Mouse (Mus musculus) heart, embryonic 10.5 days (tissue): Measurements from ENCODE around the gene Rflna. TPM values are rescaled to one million over a fixed set of nuclear protein-coding genes. Genes with fewer than 3 reads are reported as not detected.

Experiments used
- DNase-seq: peaks from one replicate; pipeline ENCODE4 v3.0.0-alpha.2; 2017; ENCODE audit warnings: low spot score
- H3K27ac ChIP-seq: fragments of 300-500 bp; sonication (generic); 2 replicates; pipeline ENCODE4 v1.5.1; 2016; ENCODE audit warnings: mild to moderate bottlenecking
- H3K27me3 ChIP-seq: fragments of 300-500 bp; sonication (generic); 2 replicates; pipeline ENCODE4 v1.6.1; 2016; ENCODE audit warnings: mild to moderate bottlenecking; ENCODE audit not compliant: poor library complexity, insufficient read depth, severe bottlenecking
- H3K36me3 ChIP-seq: fragments of 300-500 bp; sonication (generic); 2 replicates; pipeline ENCODE4 v1.6.1; 2016; ENCODE audit warnings: mild to moderate bottlenecking, moderate library complexity
- H3K4me1 ChIP-seq: fragments of 300-500 bp; sonication (generic); 2 replicates; pipeline ENCODE4 v1.6.1; 2016; ENCODE audit warnings: mild to moderate bottlenecking
- H3K4me3 ChIP-seq: fragments of 300-500 bp; sonication (generic); 2 replicates; pipeline ENCODE4 v1.5.1; 2016; ENCODE audit warnings: mild to moderate bottlenecking, moderate library complexity
- H3K9me3 ChIP-seq: fragments of 300-500 bp; sonication (generic); 2 replicates; pipeline ENCODE4 v1.6.1; 2016; ENCODE audit warnings: mild to moderate bottlenecking, moderate library complexity
- WGBS: fragments of 180-500 bp; shearing (Covaris S2); methylation state at CpG from one replicate; pipeline ENCODE4 v1.1.7; 2016; 5-methylcytosine and 5-hydroxymethylcytosine counted together
- polyA plus RNA-seq: library from polyadenylated mRNA; unstranded; fragments of >200 nt; fragmentation: Nextera tagmentation; extraction: Ambion mirVana; gene quantifications from 2 replicates; pipeline ENCODE4 v1.2.1, GENCODE M21; 2016

The Rflna gene
- polyA plus RNA-seq, 1 experiment from 2014 or later = 2.6 TPM

DNA sequence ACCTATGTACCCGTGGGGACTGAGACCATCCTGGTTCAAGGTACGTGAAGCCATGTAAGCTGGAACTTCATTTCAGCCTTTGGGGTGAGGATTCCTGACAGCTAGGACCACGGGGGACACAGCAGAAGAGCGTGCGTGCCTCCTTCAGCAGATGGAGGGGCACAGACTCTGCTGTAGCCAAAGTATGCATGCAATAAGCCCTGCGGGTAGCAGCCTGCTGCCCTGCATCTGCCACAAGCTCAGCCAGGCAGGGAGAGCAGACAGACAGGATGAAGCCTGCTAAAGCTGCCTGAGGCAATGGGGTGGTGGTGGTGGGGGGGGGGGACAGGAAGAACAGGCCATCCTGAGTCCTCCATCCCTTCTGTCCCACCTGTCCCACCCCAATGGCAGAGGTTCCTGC lies 40.4 kb downstream of the Rflna start:
- Histone ChIP-seq H3K9me3 (no peaks in the 10 kb centered on the region), H3K36me3 (peaks cover 94% of the 10 kb centered on the region), H3K4me3 (no peak overlapping the region), H3K4me1 (peaks cover 49% of the 10 kb centered on the region), H3K27ac (no peak overlapping the region), H3K27me3 (peaks cover 5% of the 10 kb centered on the region; the same call in 1 of the 2 replicates)
- no peak for DNase-seq
- WGBS = 96% methylated on average over 6 of the region's 6 CpGs

GRCm38 (mm10) chr5:125045202-125045601 lies 42.2 kb downstream of the Rflna start:
- no peak for DNase-seq
- H3K36me3 ChIP-seq = peaks cover 93% of the 10 kb centered on the region
- H3K4me1 ChIP-seq = peaks cover 62% of the 10 kb centered on the region
- no peaks in the 10 kb centered on the region for H3K9me3 ChIP-seq
- no peaks in the 10 kb centered on the region for H3K27me3 ChIP-seq
- H3K4me3 ChIP-seq = no peak overlapping the region
- WGBS = 77% methylated on average over 5 of the region's 5 CpGs
- H3K27ac ChIP-seq = no peak overlapping the region

DNA sequence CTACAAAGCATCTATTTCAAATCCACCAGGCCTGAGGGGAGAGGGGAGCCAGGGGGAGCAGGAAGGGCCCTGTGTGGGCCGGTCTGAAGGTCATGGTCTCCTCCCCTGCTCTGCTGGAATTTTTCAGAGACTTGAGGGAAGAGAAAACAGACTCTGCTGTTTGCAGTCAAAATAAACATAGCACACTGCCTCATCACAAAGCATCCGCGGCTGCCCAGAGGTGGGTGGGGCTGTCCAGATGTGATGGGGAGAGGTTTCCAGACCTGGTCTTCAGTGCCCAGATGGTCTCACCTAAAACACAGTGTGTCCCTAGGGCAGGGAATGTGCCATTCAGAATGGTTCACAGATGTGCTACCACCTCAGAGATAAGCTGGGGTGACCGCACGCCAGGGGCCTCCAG lies 43.4 kb downstream of the Rflna start:
- H3K4me1 ChIP-seq = peaks cover 63% of the 10 kb centered on the region
- whole genome bisulfite sequencing = 64% methylated on average over 5 of the region's 5 CpGs
- H3K27me3 ChIP-seq = no peaks in the 10 kb centered on the region
- H3K4me3 ChIP-seq = no peak overlapping the region
- DNase-seq = no peak
- H3K27ac ChIP-seq = peak overlapping the region; percentile 4
- H3K36me3 ChIP-seq = peaks cover 92% of the 10 kb centered on the region
- H3K9me3 ChIP-seq = no peaks in the 10 kb centered on the region

GRCm38 (mm10) chr5:125049481-125049880 lies 46.5 kb downstream of the Rflna start:
- peaks cover 75% of the 10 kb centered on the region for H3K4me1 ChIP-seq
- 63% methylated on average over 4 of the region's 4 CpGs for WGBS
- peak overlapping the region; percentile 74 for H3K27ac ChIP-seq
- H3K27me3 ChIP-seq = no peaks in the 10 kb centered on the region
- H3K9me3 ChIP-seq = no peaks in the 10 kb centered on the region
- H3K4me3 ChIP-seq = no peak overlapping the region
- H3K36me3 ChIP-seq = peaks cover 81% of the 10 kb centered on the region
- peak; percentile 93 for DNase-seq

GRCm38 (mm10) chr5:125052237-125052602 lies 49.2 kb downstream of the Rflna start:
- WGBS = 45% methylated on average over 10 of the region's 10 CpGs
- Histone ChIP-seq H3K4me1 (peaks cover 86% of the 10 kb centered on the region), H3K9me3 (no peaks in the 10 kb centered on the region), H3K4me3 (no peak overlapping the region), H3K27ac (peak overlapping the region; percentile 74), H3K27me3 (no peaks in the 10 kb centered on the region), H3K36me3 (peaks cover 67% of the 10 kb centered on the region)
- DNase-seq = no peak

GRCm38 (mm10) chr5:125052603-125053488 lies 49.8 kb downstream of the Rflna start:
- Histone ChIP-seq H3K9me3 (no peaks in the 10 kb centered on the region), H3K4me1 (peaks cover 92% of the 10 kb centered on the region), H3K4me3 (peak overlapping the region; percentile 27; the same call in 1 of the 2 replicates), H3K36me3 (peaks cover 60% of the 10 kb centered on the region), H3K27me3 (no peaks in the 10 kb centered on the region), H3K27ac (peak overlapping the region; percentile 74)
- WGBS = 64% methylated on average over 23 of the region's 23 CpGs
- DNase-seq = peak; percentile 88

DNA sequence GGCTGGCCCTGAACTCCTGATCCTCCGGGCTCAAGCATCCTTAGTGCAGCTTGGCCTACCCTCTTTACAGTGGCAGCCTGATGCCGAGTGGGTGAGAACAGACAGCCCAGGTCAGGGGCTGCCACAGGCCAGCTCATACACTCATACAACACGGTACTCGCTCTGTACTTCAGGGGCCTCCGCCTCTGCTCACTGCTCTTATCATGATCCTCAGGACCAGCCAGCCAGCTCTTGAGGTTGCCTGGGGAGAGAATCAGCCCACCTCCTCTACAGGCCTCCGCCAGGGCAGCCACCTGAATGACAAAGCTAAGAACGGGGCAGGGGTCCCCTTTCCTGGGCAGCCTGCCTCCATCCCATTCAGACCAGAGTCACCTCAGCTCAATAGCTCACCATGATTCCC lies 50.6 kb downstream of the Rflna start:
- H3K4me3 ChIP-seq = peak overlapping the region; percentile 27; the same call in 1 of the 2 replicates
- H3K4me1 ChIP-seq = peaks cover 100% of the 10 kb centered on the region
- peaks cover 52% of the 10 kb centered on the region for H3K36me3 ChIP-seq
- H3K27me3 ChIP-seq = peaks cover under 1% of the 10 kb centered on the region; the same call in 1 of the 2 replicates
- H3K27ac ChIP-seq = peak overlapping the region; percentile 74
- no peaks in the 10 kb centered on the region for H3K9me3 ChIP-seq
- peak; percentile 88 for DNase-seq
- 45% methylated on average over 7 of the region's 7 CpGs for WGBS

- peaks cover 8% of the 10 kb centered on the region; the same call in 1 of the 2 replicates for H3K27me3 ChIP-seq
- no peak for DNase-seq
- no peaks in the 10 kb centered on the region for H3K9me3 ChIP-seq
- H3K27ac ChIP-seq = peak overlapping the region; percentile 83
- peaks cover 37% of the 10 kb centered on the region for H3K36me3 ChIP-seq
- no peak overlapping the region for H3K4me3 ChIP-seq
- WGBS = 63% methylated on average over 8 of the region's 8 CpGs
- H3K4me1 ChIP-seq = peaks cover 100% of the 10 kb centered on the region
Measured at GRCm38 (mm10) chr5:125055901-125056300, 52.9 kb downstream of the Rflna start.

GRCm38 (mm10) chr5:125056331-125056695 lies 53.3 kb downstream of the Rflna start:
- DNase-seq = no peak
- 31% methylated on average over 6 of the region's 6 CpGs for WGBS
- H3K27me3 ChIP-seq = peaks cover 8% of the 10 kb centered on the region; the same call in 1 of the 2 replicates
- peaks cover 100% of the 10 kb centered on the region for H3K4me1 ChIP-seq
- H3K4me3 ChIP-seq = peak overlapping the region; percentile 57; the same call in 1 of the 2 replicates
- H3K9me3 ChIP-seq = no peaks in the 10 kb centered on the region
- H3K27ac ChIP-seq = peak overlapping the region; percentile 83
- peaks cover 35% of the 10 kb centered on the region for H3K36me3 ChIP-seq

GRCm38 (mm10) chr5:125056696-125057554 lies 53.9 kb downstream of the Rflna start:
- Histone ChIP-seq H3K27ac (peak overlapping the region; percentile 83), H3K4me3 (peak overlapping the region; percentile 57), H3K4me1 (peaks cover 100% of the 10 kb centered on the region), H3K27me3 (peaks cover 8% of the 10 kb centered on the region; the same call in 1 of the 2 replicates), H3K9me3 (no peaks in the 10 kb centered on the region), H3K36me3 (peaks cover 35% of the 10 kb centered on the region)
- 10% methylated on average over 19 of the region's 19 CpGs for WGBS
- DNase-seq = no peak

DNA sequence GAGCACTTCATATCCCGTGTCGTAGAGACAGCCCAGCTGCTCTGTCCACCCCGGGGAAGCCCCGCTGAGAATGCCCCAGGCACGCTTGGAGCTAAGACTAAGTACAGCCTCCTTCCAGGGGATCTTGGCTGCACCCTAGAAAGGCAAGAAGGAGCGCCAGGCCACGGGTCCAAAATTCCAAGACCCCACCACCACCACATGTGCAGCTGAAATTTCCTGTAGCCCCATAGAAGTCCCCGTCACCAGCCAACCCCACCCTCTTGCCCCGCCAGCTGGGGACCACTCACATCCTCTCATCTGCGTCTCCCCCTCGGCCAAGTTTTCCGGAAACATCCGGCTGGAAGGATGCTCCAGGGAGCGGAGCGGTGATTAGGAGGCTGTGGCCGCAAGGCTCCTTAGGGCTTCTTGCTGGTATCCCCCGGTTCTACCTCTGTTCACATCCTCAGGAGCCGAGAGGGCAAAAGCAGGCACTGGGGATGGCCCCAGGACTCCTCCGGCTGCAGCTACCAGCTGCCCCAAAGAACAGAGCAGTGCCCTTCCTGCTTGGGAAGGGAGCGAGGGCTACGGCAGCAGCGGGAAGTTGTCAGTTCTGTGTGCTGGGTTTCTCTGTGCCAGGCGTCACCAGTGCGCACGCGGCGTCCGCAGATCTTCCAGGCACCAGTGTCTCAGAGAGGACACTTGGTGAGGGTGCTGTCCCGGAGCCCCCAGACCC lies 54.7 kb downstream of the Rflna start:
- no peaks in the 10 kb centered on the region for H3K9me3 ChIP-seq
- 9% methylated on average over 29 of the region's 29 CpGs for WGBS
- peaks cover 40% of the 10 kb centered on the region for H3K36me3 ChIP-seq
- peak overlapping the region; percentile 83 for H3K27ac ChIP-seq
- peaks cover 96% of the 10 kb centered on the region for H3K4me1 ChIP-seq
- H3K4me3 ChIP-seq = peak overlapping the region; percentile 57
- DNase-seq = no peak
- H3K27me3 ChIP-seq = peaks cover 8% of the 10 kb centered on the region; the same call in 1 of the 2 replicates

- peak overlapping the region; percentile 57 for H3K4me3 ChIP-seq
- H3K27ac ChIP-seq = peak overlapping the region; percentile 83
- H3K36me3 ChIP-seq = peaks cover 42% of the 10 kb centered on the region
- H3K9me3 ChIP-seq = no peaks in the 10 kb centered on the region
- no peak for DNase-seq
- WGBS = 3% methylated on average over 29 of the region's 29 CpGs
- H3K27me3 ChIP-seq = peaks cover 8% of the 10 kb centered on the region; the same call in 1 of the 2 replicates
- peaks cover 96% of the 10 kb centered on the region for H3K4me1 ChIP-seq
Measured at GRCm38 (mm10) chr5:125058267-125058668, 55.2 kb downstream of the Rflna start.
